Mouse (Mus musculus) A20 (cell line): ENCODE measurements at regions not wholly inside any gene's neighbourhood (a gene's known extent, or its start where the extent isn't known, plus 50 kb on each side); places are given as distances from the start of the nearest gene placed in this dataset.
A peak's percentile ranks its signal among the peaks of the same experiment; 100 is the strongest.

Experiments
- DNase-seq: peaks from one replicate; pipeline ENCODE4 v3.0.0-alpha.2; 2011; ENCODE audit warnings: low read depth, low spot score

- DNase-seq: no peak
Observed at GRCm38 (mm10) chr10:84183239-84183638, 257.2 kb downstream of the Nuak1 start.

GRCm38 (mm10) chr10:84186466-84186865 lies 253.9 kb downstream of the Nuak1 start:
- no peak for DNase-seq

- peak; percentile 29 for DNase-seq
Observed at GRCm38 (mm10) chr10:84199035-84199434, 241.4 kb downstream of the Nuak1 start.

GRCm38 (mm10) chr10:84201785-84202184 lies 238.6 kb downstream of the Nuak1 start:
- no peak for DNase-seq

GRCm38 (mm10) chr10:84212096-84212785 lies 228.2 kb downstream of the Nuak1 start:
- DNase-seq: no peak

GRCm38 (mm10) chr10:84214812-84215211 lies 225.6 kb downstream of the Nuak1 start:
- no peak for DNase-seq

- DNase-seq: no peak
Observed at GRCm38 (mm10) chr10:84229224-84229921, 211.0 kb downstream of the Nuak1 start.

- no peak for DNase-seq
Observed at GRCm38 (mm10) chr10:84230011-84230781, 210.2 kb downstream of the Nuak1 start.

GRCm38 (mm10) chr10:84235006-84235405 lies 205.4 kb downstream of the Nuak1 start:
- no peak for DNase-seq

GRCm38 (mm10) chr10:84236236-84236635 lies 204.2 kb downstream of the Nuak1 start:
- DNase-seq: no peak

- DNase-seq: no peak
Observed at GRCm38 (mm10) chr10:84238279-84238963, 202.0 kb downstream of the Nuak1 start.

GRCm38 (mm10) chr10:84243283-84243682 lies 197.1 kb downstream of the Nuak1 start:
- no peak for DNase-seq

GRCm38 (mm10) chr10:84249346-84249745 lies 191.1 kb downstream of the Nuak1 start:
- no peak for DNase-seq

GRCm38 (mm10) chr10:84260931-84261650 lies 179.3 kb downstream of the Nuak1 start:
- DNase-seq: no peak

- DNase-seq: no peak
Observed at GRCm38 (mm10) chr10:84262943-84263342, 177.5 kb downstream of the Nuak1 start.

- no peak for DNase-seq
Observed at GRCm38 (mm10) chr10:84285832-84286506, 154.4 kb downstream of the Nuak1 start.

- DNase-seq: no peak
Observed at GRCm38 (mm10) chr10:84294422-84294821, 146.0 kb downstream of the Nuak1 start.

GRCm38 (mm10) chr10:84296168-84296567 lies 144.2 kb downstream of the Nuak1 start:
- no peak for DNase-seq

- DNase-seq: no peak
Observed at GRCm38 (mm10) chr10:84301561-84301960, 138.8 kb downstream of the Nuak1 start.

- DNase-seq: no peak
Observed at GRCm38 (mm10) chr10:84302821-84303520, 137.4 kb downstream of the Nuak1 start.
